Mouse (Mus musculus): ENCODE measurements around the gene Olfr1240.

Gene Olfr1240

GRCm38 (mm10) chr2:89442900-89443299 lies at the start of gene Olfr1240:
Gene Olfr1240 (minus strand): TSS chr2:89443000.
- no peak for DNase-seq

DNA sequence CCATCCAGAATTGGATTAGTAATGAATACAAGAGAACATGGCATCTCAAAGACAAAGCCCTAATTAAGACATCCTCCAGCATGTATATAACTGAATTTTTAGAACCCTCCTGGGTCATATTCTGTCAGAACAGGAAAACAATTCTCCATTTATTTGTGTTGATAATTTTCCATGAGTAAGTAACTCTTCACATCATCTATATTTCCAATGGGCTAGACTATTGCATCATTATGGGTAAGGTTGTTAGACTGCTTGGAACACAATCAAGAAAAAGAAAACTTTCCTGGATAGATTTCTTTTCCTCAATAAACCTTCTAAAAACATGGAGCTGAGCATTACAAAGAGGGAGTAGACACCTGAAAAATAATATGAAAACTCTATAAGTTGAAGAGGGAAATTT lies 44.2 kb upstream of the Olfr1240 start, which contains the start of gene Olfr1241:
Gene Olfr1241 (minus strand): TSS at position 101 of the 400 bp plus-strand sequence.
- DNase-seq, result no peak

DNA sequence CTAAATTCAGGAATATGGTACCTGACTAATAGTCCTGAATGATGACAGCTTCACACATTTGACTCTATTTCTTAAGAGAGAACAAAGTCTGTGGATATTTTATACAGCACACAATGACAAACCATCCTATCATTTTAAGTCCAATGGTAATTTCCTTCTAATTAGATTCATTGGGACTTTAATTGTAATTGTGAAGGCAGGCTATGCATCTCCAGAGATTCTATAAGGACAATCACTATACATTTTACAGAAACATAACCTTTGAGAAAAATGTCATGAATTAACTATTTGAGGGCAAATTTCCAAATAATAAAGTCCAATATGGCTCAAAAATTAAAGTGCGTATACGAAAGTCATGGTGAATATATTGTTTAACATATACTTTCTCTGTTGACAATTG lies 22.5 kb downstream of the Olfr1240 start, which contains the start of gene Olfr1239:
Gene Olfr1239 (minus strand): TSS at position 101 of the 400 bp plus-strand sequence.
- no peak for DNase-seq

GRCm38 (mm10) chr2:89414557-89414956 lies 28.2 kb downstream of the Olfr1240 start:
- no peak for DNase-seq

DNA sequence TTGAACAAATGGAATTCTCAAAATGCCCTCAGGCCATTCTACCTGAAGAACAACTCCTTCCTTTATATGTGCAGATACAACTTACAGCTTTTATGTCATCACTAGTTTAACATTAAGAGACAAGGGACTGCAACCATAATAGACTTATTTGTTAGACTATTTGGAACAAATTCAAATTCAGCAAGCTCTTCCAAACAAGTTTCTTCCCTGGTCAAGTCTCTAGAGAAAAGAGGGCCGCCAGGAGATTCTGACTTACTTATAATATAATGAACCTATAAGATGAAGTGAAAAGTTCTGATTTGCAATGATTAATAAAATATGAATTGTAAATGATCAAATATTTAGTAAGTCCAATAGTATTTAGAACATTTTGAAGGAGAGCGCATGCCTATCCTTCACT lies 33.2 kb downstream of the Olfr1240 start, which contains the start of gene Olfr1238:
Gene Olfr1238 (minus strand): TSS at position 101 of the 400 bp plus-strand sequence.
- no peak for DNase-seq

DNA sequence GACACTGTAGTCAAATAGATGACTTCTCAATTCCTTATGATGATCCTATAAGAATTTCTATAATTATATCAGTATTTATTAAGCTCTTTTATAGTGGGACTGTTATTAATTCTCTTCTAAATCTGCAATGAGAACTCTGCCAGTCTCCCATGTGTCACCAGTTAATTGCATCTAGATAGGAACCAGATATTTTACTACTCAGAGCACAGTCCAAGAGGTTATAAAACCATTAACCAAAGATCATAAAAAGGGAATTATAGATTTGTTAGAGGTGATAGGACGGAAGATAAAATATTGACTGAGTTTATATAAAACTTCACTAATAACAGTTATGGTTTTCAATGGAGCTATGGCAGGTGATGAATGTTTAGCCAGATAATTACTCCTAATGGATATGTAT lies 41.9 kb downstream of the Olfr1240 start:
- DNase-seq, result no peak

All from lung, postnatal 36 days (tissue).